Mouse (Mus musculus) brain, embryonic 14.5 days (tissue): ENCODE data around the gene Zfp329.

Experiments
- CTCF ChIP-seq: fragments of 200-500 bp; IDR thresholded peaks from 2 replicates; pipeline ENCODE4 v1.5.1; 2012; ENCODE audit warnings: inconsistent platforms, mild to moderate bottlenecking, moderate library complexity, borderline replicate concordance; ENCODE audit not compliant: insufficient read depth, insufficient read length; ENCODE audit errors: extremely low read depth
- POLR2A ChIP-seq: fragments of 200-500 bp; IDR thresholded peaks from 2 replicates; pipeline ENCODE4 v1.6.1; 2012; ENCODE audit warnings: mild to moderate bottlenecking, inconsistent platforms, borderline replicate concordance; ENCODE audit not compliant: poor library complexity, insufficient read depth, insufficient read length, severe bottlenecking; ENCODE audit errors: extremely low read depth

GRCm38 (mm10) chr7:12835193-12835671 lies 16.6 kb upstream of the Zfp329 start:
- TF ChIP-seq POLR2A: no peak
- TF ChIP-seq CTCF: no peak
